Mouse (Mus musculus) 3134 (cell line): ENCODE results near the gene Lrrc59.
A peak's percentile ranks its signal among the peaks of the same experiment; 100 is the strongest.

Source experiments
- DNase-seq: peaks from one replicate; pipeline ENCODE4 v3.0.0-alpha.2; 2011; ENCODE audit warnings: low spot score; ENCODE audit not compliant: insufficient read length; ENCODE audit errors: extremely low read depth

The Lrrc59 gene

GRCm38 (mm10) chr11:94629199-94629883, at the start of gene Lrrc59:
Lrrc59 (plus strand) TSS chr11:94629767.
- DNase-seq = peak; percentile 92

DNA sequence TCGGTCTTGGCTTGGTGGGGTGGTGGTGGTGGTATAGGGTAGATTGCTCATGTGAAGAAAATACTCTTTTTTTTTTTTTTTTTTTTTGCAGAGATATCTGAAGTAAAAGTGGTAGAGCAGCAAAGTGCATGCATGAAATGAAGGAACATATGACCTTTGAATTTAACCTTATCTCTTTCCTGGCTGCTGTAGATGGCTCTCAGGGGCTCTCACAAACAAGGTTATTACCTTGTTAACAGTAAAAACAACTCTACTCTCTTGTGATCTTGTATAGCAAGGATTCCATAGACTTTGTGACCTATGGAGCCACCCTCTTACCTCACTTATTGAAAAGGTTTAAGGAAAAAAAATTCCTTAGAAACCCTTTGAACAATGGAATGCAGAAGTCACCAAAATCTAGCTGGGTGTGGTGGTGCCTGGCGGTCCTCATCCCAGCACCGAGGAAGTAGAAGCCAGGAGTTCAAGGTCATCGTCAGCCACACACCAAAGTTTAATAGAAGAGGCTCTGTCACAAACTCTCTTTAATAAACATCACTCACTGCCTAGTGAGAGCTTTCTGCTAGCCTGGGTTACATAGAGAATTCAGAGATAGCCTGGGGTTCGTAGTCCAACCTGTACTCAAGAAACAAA, 49.3 kb upstream of the Lrrc59 start:
- DNase-seq = no peak

- no peak for DNase-seq
Observed at GRCm38 (mm10) chr11:94585091-94585490, 44.5 kb upstream of the Lrrc59 start.

DNA sequence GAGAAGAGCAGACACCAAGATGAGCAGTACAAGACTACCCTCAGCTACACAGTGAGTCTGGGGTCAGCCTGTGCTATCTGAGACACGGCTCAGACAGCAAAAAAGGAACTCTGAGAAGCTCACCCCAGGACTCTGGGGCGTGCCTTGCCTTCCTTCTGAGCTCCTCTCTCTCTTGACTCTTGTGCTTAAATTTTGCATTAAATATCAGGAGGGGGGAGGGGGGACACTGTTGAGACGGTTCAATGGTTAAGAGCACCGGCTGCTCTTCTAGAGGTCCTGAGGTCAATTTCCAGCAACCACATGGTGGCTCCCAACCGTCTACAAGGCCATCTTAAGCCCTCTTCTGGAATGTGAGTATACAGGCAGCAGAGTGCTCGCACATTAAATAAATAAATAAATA, 42.1 kb upstream of the Lrrc59 start:
- no peak for DNase-seq

GRCm38 (mm10) chr11:94596311-94596852, 33.2 kb upstream of the Lrrc59 start:
- peak; percentile 22 for DNase-seq

GRCm38 (mm10) chr11:94597319-94597718, 32.2 kb upstream of the Lrrc59 start:
- peak; percentile 80 for DNase-seq

GRCm38 (mm10) chr11:94598437-94599120, 31.0 kb upstream of the Lrrc59 start:
- DNase-seq = no peak

DNA sequence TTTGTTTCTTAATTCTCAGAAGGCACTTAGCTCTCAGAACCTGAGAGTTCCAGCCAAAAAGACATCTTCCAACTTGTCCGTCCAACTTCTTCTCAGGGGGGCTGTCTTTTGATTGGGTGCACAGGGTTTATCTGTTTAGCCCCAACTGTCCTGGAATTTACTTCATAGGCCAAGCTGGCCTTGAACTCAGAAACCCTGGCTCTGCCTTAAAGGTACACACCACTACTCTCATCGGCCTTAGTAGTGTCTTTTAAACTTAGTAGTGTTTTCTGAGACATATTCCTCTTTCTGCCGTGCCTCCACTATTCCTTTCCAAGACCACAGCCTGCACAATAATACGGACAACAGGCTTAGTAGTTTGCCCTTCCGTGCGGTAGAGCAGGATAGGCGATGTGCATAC, 29.1 kb upstream of the Lrrc59 start:
- DNase-seq = no peak

- DNase-seq = peak; percentile 95
Observed at GRCm38 (mm10) chr11:94601321-94602281, 28.0 kb upstream of the Lrrc59 start, which contains the start of gene Acsf2. Acsf2 (minus strand) TSS chr11:94601871.

- no peak for DNase-seq
Observed at GRCm38 (mm10) chr11:94602356-94602955, 27.1 kb upstream of the Lrrc59 start.

GRCm38 (mm10) chr11:94610744-94611740, 18.5 kb upstream of the Lrrc59 start:
- DNase-seq = peak; percentile 34

DNA sequence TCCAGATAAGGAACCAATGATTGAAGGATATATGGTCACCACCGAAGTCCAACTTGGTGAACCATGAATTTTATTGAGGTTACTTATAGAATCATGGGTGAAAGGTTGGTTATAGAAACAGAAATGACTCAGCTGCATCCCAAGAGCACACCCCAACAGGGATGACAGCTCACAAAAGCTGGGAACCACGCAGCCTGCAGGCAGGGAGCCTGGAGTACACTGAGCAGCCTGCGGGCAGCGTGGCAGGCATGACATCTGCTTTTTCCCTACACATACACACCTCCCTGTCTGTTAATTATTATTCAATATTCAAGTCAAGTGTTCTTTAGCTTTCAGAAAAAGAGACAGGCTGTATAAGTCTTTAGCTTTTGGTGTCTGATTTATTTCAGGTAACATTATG, 15.0 kb upstream of the Lrrc59 start:
- no peak for DNase-seq

GRCm38 (mm10) chr11:94615494-94615893, 14.1 kb upstream of the Lrrc59 start:
- no peak for DNase-seq

DNA sequence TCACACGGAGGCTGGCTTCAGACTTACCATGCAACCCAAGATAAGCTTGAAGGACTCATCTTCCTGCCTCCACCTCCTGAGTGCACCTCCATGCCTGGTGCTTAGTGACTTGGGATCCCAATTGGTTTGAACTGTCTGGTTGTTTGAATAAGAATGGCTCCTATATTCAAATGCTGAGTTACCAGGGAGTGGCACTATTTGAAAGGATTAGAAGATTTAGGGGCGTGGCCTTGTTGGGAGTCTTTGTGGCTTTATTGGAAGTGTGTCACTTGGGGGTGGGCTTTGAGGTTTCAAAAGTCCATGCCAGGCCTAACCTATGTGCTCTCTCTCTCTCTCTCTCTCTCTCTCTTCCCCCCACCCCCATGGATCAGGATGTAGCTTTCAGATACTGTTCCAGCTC, 11.9 kb upstream of the Lrrc59 start:
- no peak for DNase-seq

- DNase-seq = no peak
Observed at GRCm38 (mm10) chr11:94620766-94621457, 8.7 kb upstream of the Lrrc59 start.

DNA sequence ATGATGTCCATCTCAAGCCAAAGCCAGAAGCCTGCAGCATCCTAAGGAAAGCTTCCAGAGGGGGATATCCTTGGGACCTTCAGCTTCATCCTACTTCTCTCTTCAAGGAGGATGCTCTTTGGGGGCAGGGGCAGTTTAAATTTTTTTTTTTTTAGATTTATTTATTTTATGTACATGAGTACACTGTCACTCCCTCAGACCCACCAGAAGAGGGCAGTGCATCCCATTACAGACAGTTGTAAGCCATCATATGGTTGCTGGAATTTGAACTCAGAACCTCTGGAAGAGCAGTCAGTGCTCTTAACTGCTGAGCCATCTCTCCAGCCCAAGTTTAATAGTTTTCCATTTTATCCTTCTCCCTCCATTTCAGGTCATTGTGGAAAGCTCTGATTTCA, 8.1 kb upstream of the Lrrc59 start:
- no peak for DNase-seq

DNA sequence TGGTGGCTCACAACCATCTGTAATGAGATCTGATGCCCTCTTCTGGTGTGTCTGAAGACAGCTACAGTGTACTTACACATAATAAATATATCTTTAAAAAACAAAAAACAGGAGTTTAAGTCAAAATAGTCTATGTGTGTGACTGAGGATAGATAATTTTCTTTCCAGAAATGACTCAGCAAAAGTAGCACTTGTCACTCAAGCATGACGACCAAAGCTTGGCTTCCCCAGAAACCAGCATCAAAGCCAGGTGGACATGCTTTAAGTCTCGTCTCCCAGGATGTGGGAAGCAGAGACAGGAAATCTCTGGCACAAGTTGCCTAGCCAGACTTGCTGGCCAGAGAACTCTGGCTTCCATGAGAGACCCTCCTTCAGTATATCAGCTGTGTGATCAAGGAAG, 7.4 kb upstream of the Lrrc59 start:
- DNase-seq = no peak

- peak; percentile 84 for DNase-seq
Observed at GRCm38 (mm10) chr11:94629884-94630198, 274 bp downstream of the Lrrc59 start.
